Mouse (Mus musculus): ENCODE data around the gene Gm8871.
"Not testable (repeated sequence)": the region's sequence is repeated elsewhere in the genome, so short reads cannot be mapped to it uniquely, and the experiment has no call there.

Gene Gm8871

GRCm38 (mm10) chr5:10947505-10947904, at the start of gene Gm8871, which contains the start of gene Gm8857:
Gene Gm8871, plus strand, starts transcription at chr5:10947805.
Gene Gm8857, plus strand, starts transcription at chr5:10947807.
- in situ Hi-C loops (cut with MboI, MseI): not testable (repeated sequence)

DNA sequence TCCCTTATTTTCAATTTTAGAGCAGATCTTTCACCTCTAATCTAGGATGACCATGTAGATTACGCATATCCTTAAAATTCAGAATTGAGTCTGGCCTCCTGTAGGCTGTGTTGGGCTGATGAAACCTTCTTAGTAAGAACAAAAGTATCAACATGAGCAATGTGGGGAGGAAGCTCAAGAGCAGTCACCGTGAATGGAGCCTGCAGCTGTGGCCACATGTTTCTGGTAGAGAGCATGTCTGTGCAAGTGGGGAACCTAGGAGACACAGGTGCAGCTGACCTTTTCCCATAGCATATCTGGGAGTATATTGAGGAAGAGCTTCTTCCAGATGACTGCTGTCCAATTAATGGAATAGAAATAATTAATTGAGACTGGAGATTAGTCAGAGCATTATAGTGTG, 5.9 kb downstream of the Gm8871 start:
- in situ Hi-C loops (cut with MboI, MseI): loop anchor here (5.0 kb wide), 1 partner anchor 554 kb away; no protein-coding TSS in a partner anchor

DNA sequence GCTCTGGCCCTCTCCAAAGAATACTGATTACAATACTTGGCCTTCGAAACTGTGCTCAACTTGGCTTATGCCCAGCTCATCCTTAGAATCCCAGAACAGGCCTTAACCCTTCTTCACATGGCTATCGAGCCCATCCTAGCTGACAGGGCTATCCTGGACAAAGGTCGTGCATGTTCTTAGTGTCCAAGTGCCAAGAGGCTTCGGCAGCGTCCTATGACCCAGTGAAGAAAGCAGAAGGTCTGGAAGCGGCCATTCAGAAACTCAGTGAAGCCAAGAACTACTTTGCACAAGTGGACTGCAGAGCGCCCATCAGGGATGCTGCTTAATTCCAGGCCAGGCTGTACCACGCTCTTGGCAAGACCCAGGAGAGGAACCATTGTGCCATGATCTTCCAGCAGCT, 10.5 kb downstream of the Gm8871 start:
- in situ Hi-C loops (cut with MboI, MseI): not testable (repeated sequence)

All from regulatory T cell (primary cell).